Mouse (Mus musculus) CH12.LX (cell line): ENCODE results near the gene Inpp4b. TPM values are rescaled to one million over a fixed set of nuclear protein-coding genes. Genes with fewer than 3 reads are reported as not detected.
A peak's percentile ranks its signal among the peaks of the same experiment; 100 is the strongest.

Experiments
- DNase-seq: peaks from one replicate; pipeline ENCODE4 v3.0.0-alpha.2; 2013; ENCODE audit errors: extremely low read depth
- H3K27ac ChIP-seq: 2 replicates; pipeline ENCODE4 v1.5.1; 2012; ENCODE audit warnings: low read depth, mild to moderate bottlenecking, control low read depth, moderate library complexity; ENCODE audit not compliant: insufficient read depth
- H3K27me3 ChIP-seq: replicated peaks from 2 replicates; pipeline ENCODE3; 2012; ENCODE audit warnings: inconsistent platforms
- H3K36me3 ChIP-seq, 2 experiments: replicated peaks in 1 of 2; 2 replicates each; pipeline versions ENCODE3 to v1.6.1; 2012; ENCODE audit warnings: inconsistent platforms in 1 of 2, low read length in 1 of 2, mild to moderate bottlenecking in 1 of 2, mixed read lengths in 1 of 2, moderate library complexity in 1 of 2; ENCODE audit not compliant: control insufficient read depth in 1 of 2, insufficient read depth in 1 of 2
- H3K4me1 ChIP-seq, 2 experiments: 2 replicates each; pipeline ENCODE4 v1.6.1; 2012; ENCODE audit warnings: inconsistent platforms in 1 of 2, moderate library complexity in 1 of 2; ENCODE audit not compliant: insufficient read depth in 2 of 2, control insufficient read depth in 1 of 2
- H3K4me2 ChIP-seq: 2 replicates; pipeline ENCODE4 v1.6.1; 2012; ENCODE audit warnings: low read depth, mild to moderate bottlenecking, control low read depth; ENCODE audit not compliant: poor library complexity, insufficient read depth, severe bottlenecking
- H3K4me3 ChIP-seq, 3 experiments: fragments of 150-350 bp in 1 of 3; sonication (generic) in 1 of 3; replicated peaks in 1 of 3; 2 replicates each; pipeline versions ENCODE3 to v1.5.1; 2011 to 2012; ENCODE audit warnings: low read depth in 2 of 3, low read length in 2 of 3, mild to moderate bottlenecking in 2 of 3, moderate library complexity in 2 of 3, control low read depth in 1 of 3, improper control_type of control experiment in 1 of 3, inconsistent platforms in 1 of 3, mixed read lengths in 1 of 3; ENCODE audit not compliant: poor library complexity in 1 of 3
- H3K79me2 ChIP-seq: replicated peaks from 2 replicates; pipeline ENCODE4 v1.6.1; 2012; ENCODE audit warnings: mild to moderate bottlenecking, moderate library complexity; ENCODE audit not compliant: control insufficient read depth, poor library complexity, insufficient read depth, severe bottlenecking; ENCODE audit errors: extremely low read depth
- H3K9ac ChIP-seq: 2 replicates; pipeline ENCODE4 v1.6.1; 2012; ENCODE audit warnings: low read depth, mild to moderate bottlenecking, control low read depth, moderate library complexity; ENCODE audit not compliant: insufficient read depth
- H3K9me3 ChIP-seq: replicated peaks from 2 replicates; pipeline ENCODE3; 2012; ENCODE audit warnings: low read length, inconsistent platforms, mixed read lengths
- BHLHE40 ChIP-seq: IDR thresholded peaks from 2 replicates; pipeline ENCODE4 v1.6.1; 2011; ENCODE audit warnings: mild to moderate bottlenecking, low read depth, low read length, improper control_type of control experiment
- CHD1 ChIP-seq: IDR thresholded peaks from 2 replicates; pipeline ENCODE4 v1.6.1; 2012; ENCODE audit warnings: low read depth, low read length, improper control_type of control experiment, inconsistent platforms
- E2F4 ChIP-seq: IDR thresholded peaks from 2 replicates; pipeline ENCODE4 v1.6.1; 2011; ENCODE audit warnings: low read depth, low read length, improper control_type of control experiment; ENCODE audit not compliant: insufficient replicate concordance
- EP300 ChIP-seq: IDR thresholded peaks from 2 replicates; pipeline ENCODE4 v1.6.1; 2011; ENCODE audit warnings: low read length, improper control_type of control experiment
- ETS1 ChIP-seq: conservative IDR thresholded peaks from 2 replicates; pipeline ENCODE4 v1.6.1; 2012; ENCODE audit warnings: low read depth, mild to moderate bottlenecking, inconsistent platforms, low read length, improper control_type of control experiment, moderate library complexity
- GABPA ChIP-seq: IDR thresholded peaks from 2 replicates; pipeline ENCODE4 v1.6.1; 2012; ENCODE audit warnings: low read depth, low read length, improper control_type of control experiment, inconsistent platforms; ENCODE audit not compliant: insufficient replicate concordance
- IRF4 ChIP-seq: IDR thresholded peaks from 2 replicates; pipeline ENCODE4 v1.6.1; 2014; ENCODE audit warnings: low read depth, mild to moderate bottlenecking, inconsistent platforms, low read length, improper control_type of control experiment
- JUND ChIP-seq: conservative IDR thresholded peaks from 2 replicates; pipeline ENCODE4 v1.6.1; 2011; ENCODE audit warnings: low read depth, low read length, improper control_type of control experiment
- KAT2A ChIP-seq: IDR thresholded peaks from 2 replicates; pipeline ENCODE4 v1.6.1; 2012; ENCODE audit warnings: low read length, improper control_type of control experiment, inconsistent platforms; ENCODE audit not compliant: insufficient replicate concordance
- POLR2A ChIP-seq: IDR thresholded peaks from 2 replicates; pipeline ENCODE4 v1.6.1; 2011; ENCODE audit warnings: low read depth, mild to moderate bottlenecking, improper control_type of control experiment, low read length
- POLR2AphosphoS2 ChIP-seq: IDR thresholded peaks from 2 replicates; pipeline ENCODE4 v1.6.1; 2011; ENCODE audit warnings: low read depth, low read length, improper control_type of control experiment
- RAD21 ChIP-seq: IDR thresholded peaks from 2 replicates; pipeline ENCODE4 v1.6.1; 2011; ENCODE audit warnings: low read depth, mild to moderate bottlenecking, low read length, improper control_type of control experiment, moderate library complexity
- SMC3 ChIP-seq: IDR thresholded peaks from 2 replicates; pipeline ENCODE4 v1.6.1; 2011; ENCODE audit warnings: low read depth, low read length, improper control_type of control experiment
- TBP ChIP-seq: conservative IDR thresholded peaks from 2 replicates; pipeline ENCODE4 v1.6.1; 2011; ENCODE audit warnings: low read depth, low read length, improper control_type of control experiment
- UBTF ChIP-seq: IDR thresholded peaks from 2 replicates; pipeline ENCODE4 v1.6.1; 2012; ENCODE audit warnings: low read depth, mild to moderate bottlenecking, inconsistent platforms, low read length, improper control_type of control experiment, moderate library complexity
- USF2 ChIP-seq: conservative IDR thresholded peaks from 2 replicates; pipeline ENCODE4 v1.6.1; 2011; ENCODE audit warnings: low read depth, low read length, improper control_type of control experiment
- ZC3H11A ChIP-seq: IDR thresholded peaks from 2 replicates; pipeline ENCODE4 v1.6.1; 2012; ENCODE audit warnings: low read depth, mild to moderate bottlenecking, inconsistent platforms, low read length, improper control_type of control experiment
- ZKSCAN1 ChIP-seq: IDR thresholded peaks from 2 replicates; pipeline ENCODE4 v1.6.1; 2012; ENCODE audit warnings: low read depth, inconsistent platforms, low read length, improper control_type of control experiment, borderline replicate concordance
- ZMIZ1 ChIP-seq: IDR thresholded peaks from 2 replicates; pipeline ENCODE4 v1.6.1; 2012; ENCODE audit warnings: low read depth, mild to moderate bottlenecking, inconsistent platforms, low read length, improper control_type of control experiment
- ZNF384 ChIP-seq: IDR thresholded peaks from 2 replicates; pipeline ENCODE4 v1.6.1; 2012; ENCODE audit warnings: low read depth, low read length, improper control_type of control experiment, inconsistent platforms
- dilution Hi-C: fragments of 300-500 bp; cut with MboI; formaldehyde crosslinking; loops from 2 replicates; pipeline ENCODE4 v1.14.3; 2020; ENCODE audit warnings: low sequenced_read_pairs; ENCODE audit not compliant: extremely low pct_unique_long_range_greater_than_20kb, extremely low pct_ligation_motif_present
- in situ Hi-C: fragments of 300-500 bp; cut with MboI; formaldehyde crosslinking; loops from 3 replicates; pipeline ENCODE4 v1.14.3; 2019; ENCODE audit warnings: low sequenced_read_pairs, low pct_ligation_motif_present, low pct_unique_long_range_greater_than_20kb, mixed read lengths
- polyA plus RNA-seq: library from polyadenylated mRNA; unstranded; fragments of >175 nt; gene quantifications from 2 replicates; pipeline ENCODE4 v1.2.1, GENCODE M21; 2012; ENCODE audit warnings: low read depth; ENCODE audit not compliant: insufficient read length
- total RNA-seq, 2 experiments: library from RNA; depleted of rRNA; stranded (reverse); fragments of 300-350 nt in 1 of 2; fragments of >200 nt in 1 of 2; gene quantifications; 2 replicates each; pipeline ENCODE4 v1.2.3; 2012 to 2014

Gene Inpp4b
- total and polyA plus RNA-seq, 3 experiments, result 3.0 to 4.9 (median 3.4) TPM

DNA sequence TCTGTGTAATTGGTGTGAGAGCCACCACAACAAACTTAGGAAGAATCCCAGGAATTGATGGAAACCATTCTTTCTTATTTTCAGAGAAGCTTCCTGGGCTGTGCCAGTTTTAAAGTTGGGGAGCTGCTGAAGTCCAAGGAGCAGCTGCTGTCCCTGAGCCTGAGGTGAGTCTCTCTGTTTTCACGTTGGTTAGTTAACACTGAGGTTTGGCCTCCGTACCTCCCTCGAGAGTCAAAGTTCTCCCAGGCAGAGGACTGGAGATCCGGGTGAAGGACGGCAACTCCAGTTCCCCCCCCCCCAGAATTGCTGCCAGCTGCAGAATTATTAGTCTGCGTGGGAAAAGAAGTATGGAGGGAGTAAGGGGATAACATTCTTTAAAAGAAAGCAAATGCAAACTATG is 514.3 kb downstream of the Inpp4b start:
- H3K9ac ChIP-seq, result peak overlapping the region; percentile 65; the same call in 1 of the 2 replicates
- in situ Hi-C loops (no loop called here), dilution Hi-C loops (no loop called here)
- H3K27me3 ChIP-seq, result no peaks in the 10 kb centered on the region
- H3K4me3 ChIP-seq, result peak overlapping the region in 1 of 3 experiments; percentile 27
- no peaks in the 10 kb centered on the region for H3K36me3 ChIP-seq
- no peak for TF ChIP-seq RAD21
- TF ChIP-seq ZNF384, result no peak
- no peak for TF ChIP-seq ZKSCAN1
- no peak for TF ChIP-seq ZC3H11A
- no peak for TF ChIP-seq USF2
- no peak for TF ChIP-seq EP300
- no peak for TF ChIP-seq ZMIZ1
- TF ChIP-seq POLR2A, result no peak
- no peak for TF ChIP-seq POLR2AphosphoS2
- TF ChIP-seq E2F4, result no peak
- no peak for TF ChIP-seq CHD1
- no peak for TF ChIP-seq ETS1
- no peak for TF ChIP-seq KAT2A
- no peak for TF ChIP-seq GABPA
- TF ChIP-seq UBTF, result no peak
- no peak for TF ChIP-seq SMC3
- H3K4me1 ChIP-seq, result peaks cover 6 to 52% of the 10 kb centered on the region in 2 experiments; a peak in 3 of 4 replicates
- H3K4me2 ChIP-seq, result peak overlapping the region; percentile 80
- no peaks in the 10 kb centered on the region for H3K9me3 ChIP-seq
- no peaks in the 10 kb centered on the region for H3K79me2 ChIP-seq
- DNase-seq, result no peak
- H3K27ac ChIP-seq, result peak overlapping the region; percentile 4; the same call in 1 of the 2 replicates

DNA sequence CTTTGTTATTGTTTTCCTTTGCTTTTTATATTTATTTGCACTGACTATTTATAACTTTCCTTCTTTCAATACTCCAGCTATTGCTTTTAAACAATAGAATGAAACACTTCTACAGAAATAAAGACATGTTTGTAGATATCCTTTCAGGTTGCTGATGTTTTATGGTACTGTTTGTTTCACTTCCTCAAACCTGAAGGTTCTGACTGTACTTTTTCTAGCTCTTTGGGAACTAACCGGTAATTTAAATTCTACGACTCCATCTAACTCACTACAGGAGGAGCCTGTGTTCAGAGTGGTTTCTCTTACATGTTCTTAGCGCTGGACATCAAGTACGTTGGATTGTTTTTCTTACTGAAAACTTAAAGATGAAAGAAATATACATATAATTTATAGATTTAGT is 516.0 kb downstream of the Inpp4b start:
- TF ChIP-seq EP300, result peak; percentile 79
- TF ChIP-seq GABPA, result no peak
- TF ChIP-seq BHLHE40, result no peak
- TF ChIP-seq IRF4, result peak; percentile 88
- peak; percentile 73; the same call in 1 of the 2 replicates for TF ChIP-seq TBP
- TF ChIP-seq JUND, result 0 out of 2 replicates have a peak, but pooled peaks have one; percentile 47
- DNase-seq, result peak; percentile 55
- dilution Hi-C loops (no loop called here), in situ Hi-C loops (no loop called here)
- Histone ChIP-seq H3K4me3 (peak overlapping the region in 1 of 3 experiments; percentile 15), H3K27ac (no peak overlapping the region), H3K4me1 (peaks cover 6 to 52% of the 10 kb centered on the region in 2 experiments; a peak in 3 of 4 replicates), H3K9me3 (no peaks in the 10 kb centered on the region), H3K27me3 (no peaks in the 10 kb centered on the region), H3K9ac (no peak overlapping the region), H3K36me3 (no peaks in the 10 kb centered on the region), H3K79me2 (no peaks in the 10 kb centered on the region), H3K4me2 (no peak overlapping the region)
